Mouse (Mus musculus): Measurements from ENCODE around the gene Gtf3c3.

DNA sequence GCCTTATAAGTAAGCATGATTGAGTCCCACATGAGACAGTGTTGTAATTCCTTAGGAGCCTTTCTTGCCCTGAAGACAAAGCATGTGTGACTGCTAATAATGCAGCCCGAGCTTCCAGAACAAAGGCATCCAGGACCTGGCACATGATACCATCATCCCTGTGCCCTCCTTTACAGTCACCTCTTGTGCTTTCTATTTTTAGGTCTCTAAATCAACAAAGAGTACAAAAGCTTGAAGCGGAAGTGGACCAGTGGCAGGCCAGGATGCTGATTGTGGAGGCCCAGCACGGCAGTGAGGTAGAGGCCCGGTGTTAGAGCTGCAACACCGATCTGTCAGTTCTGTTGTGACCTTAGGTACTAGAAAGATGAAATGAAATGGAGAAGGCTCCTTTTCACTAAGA is 83.3 kb downstream of the Gtf3c3 start:
- TF ChIP-seq POLR2A (IDR thresholded peaks at IDR 0.05; ENCODE audit: borderline replicate concordance, insufficient read depth, low read length), result no peak
- no peak for TF ChIP-seq CTCF (IDR thresholded peaks at IDR 0.05; ENCODE audit: borderline replicate concordance, insufficient read depth, low read depth, low read length)

Data from cerebellum, adult 2 months (tissue).